Mouse (Mus musculus): ENCODE measurements around the gene Slc25a34. TPM values are rescaled to one million over a fixed set of nuclear protein-coding genes. Genes with fewer than 3 reads are reported as not detected.

Gene Slc25a34
- polyA plus RNA-seq, 1 experiment = not detected

GRCm38 (mm10) chr4:141623037-141623436, 584 bp downstream of the Slc25a34 start:
- TF ChIP-seq GATA1 (IDR thresholded peaks at IDR 0.05; ENCODE audit: low read length) (no peak), TAL1 (IDR thresholded peaks at IDR 0.05; ENCODE audit: low read length) (no peak)
- peaks cover 6% of the 10 kb centered on the region for H3K4me1 ChIP-seq (ENCODE audit: control insufficient read depth)
- no peaks in the 10 kb centered on the region for H3K27me3 ChIP-seq (ENCODE audit: control insufficient read depth)
- H3K4me3 ChIP-seq (replicated peaks) = no peak overlapping the region
- peaks cover 13% of the 10 kb centered on the region for H3K36me3 ChIP-seq (ENCODE audit: control insufficient read depth)
- H3K9me3 ChIP-seq (ENCODE audit: control insufficient read depth, low read length) = no peaks in the 10 kb centered on the region

GRCm38 (mm10) chr4:141622580-141622979, 1.0 kb downstream of the Slc25a34 start:
- Histone ChIP-seq H3K4me1 (ENCODE audit: control insufficient read depth) (peaks cover 11% of the 10 kb centered on the region), H3K4me3 (replicated peaks) (no peak overlapping the region), H3K36me3 (ENCODE audit: control insufficient read depth) (peaks cover 9% of the 10 kb centered on the region), H3K9me3 (ENCODE audit: control insufficient read depth, low read length) (no peaks in the 10 kb centered on the region), H3K27me3 (ENCODE audit: control insufficient read depth) (peaks cover 3% of the 10 kb centered on the region)
- TF ChIP-seq GATA1 (IDR thresholded peaks at IDR 0.05; ENCODE audit: low read length) = no peak
- no peak for TF ChIP-seq TAL1 (IDR thresholded peaks at IDR 0.05; ENCODE audit: low read length)

- Histone ChIP-seq H3K4me1 (ENCODE audit: control insufficient read depth) (peaks cover 16% of the 10 kb centered on the region), H3K4me3 (replicated peaks) (no peak overlapping the region), H3K36me3 (ENCODE audit: control insufficient read depth) (peaks cover 8% of the 10 kb centered on the region), H3K9me3 (ENCODE audit: control insufficient read depth, low read length) (no peaks in the 10 kb centered on the region), H3K27me3 (ENCODE audit: control insufficient read depth) (peaks cover 8% of the 10 kb centered on the region)
- TF ChIP-seq GATA1 (IDR thresholded peaks at IDR 0.05; ENCODE audit: low read length) (no peak), TAL1 (IDR thresholded peaks at IDR 0.05; ENCODE audit: low read length) (no peak)
Measured at GRCm38 (mm10) chr4:141622091-141622490, 1.5 kb downstream of the Slc25a34 start.

GRCm38 (mm10) chr4:141621297-141621696, 2.3 kb downstream of the Slc25a34 start:
- H3K9me3 ChIP-seq (ENCODE audit: control insufficient read depth, low read length) = no peaks in the 10 kb centered on the region
- H3K27me3 ChIP-seq (ENCODE audit: control insufficient read depth) = peaks cover 8% of the 10 kb centered on the region
- H3K4me1 ChIP-seq (ENCODE audit: control insufficient read depth) = peaks cover 17% of the 10 kb centered on the region
- H3K4me3 ChIP-seq (replicated peaks) = no peak overlapping the region
- TF ChIP-seq TAL1 (IDR thresholded peaks at IDR 0.05; ENCODE audit: low read length) (no peak), GATA1 (IDR thresholded peaks at IDR 0.05; ENCODE audit: low read length) (no peak)
- H3K36me3 ChIP-seq (ENCODE audit: control insufficient read depth) = peaks cover 2% of the 10 kb centered on the region

GRCm38 (mm10) chr4:141619299-141619883, 4.2 kb downstream of the Slc25a34 start:
- peaks cover 17% of the 10 kb centered on the region for H3K4me1 ChIP-seq (ENCODE audit: control insufficient read depth)
- TF ChIP-seq TAL1 (IDR thresholded peaks at IDR 0.05; ENCODE audit: low read length) (no peak), GATA1 (IDR thresholded peaks at IDR 0.05; ENCODE audit: low read length) (no peak)
- no peaks in the 10 kb centered on the region for H3K36me3 ChIP-seq (ENCODE audit: control insufficient read depth)
- H3K27me3 ChIP-seq (ENCODE audit: control insufficient read depth) = peaks cover 8% of the 10 kb centered on the region
- H3K4me3 ChIP-seq (replicated peaks) = no peak overlapping the region
- H3K9me3 ChIP-seq (ENCODE audit: control insufficient read depth, low read length) = no peaks in the 10 kb centered on the region

- no peaks in the 10 kb centered on the region for H3K9me3 ChIP-seq (ENCODE audit: control insufficient read depth, low read length)
- TF ChIP-seq GATA1 (IDR thresholded peaks at IDR 0.05; ENCODE audit: low read length) (no peak), TAL1 (IDR thresholded peaks at IDR 0.05; ENCODE audit: low read length) (no peak)
- H3K4me3 ChIP-seq (replicated peaks) = peak within 1 kb of the TSS; percentile 55
- no peaks in the 10 kb centered on the region for H3K36me3 ChIP-seq (ENCODE audit: control insufficient read depth)
- peaks cover 17% of the 10 kb centered on the region for H3K4me1 ChIP-seq (ENCODE audit: control insufficient read depth)
- peaks cover 8% of the 10 kb centered on the region for H3K27me3 ChIP-seq (ENCODE audit: control insufficient read depth)
Measured at GRCm38 (mm10) chr4:141618565-141619243, 4.9 kb downstream of the Slc25a34 start, which contains the start of gene Tmem82. TSS of gene Tmem82 (minus strand) at chr4:141618633.

GRCm38 (mm10) chr4:141617863-141618564, 5.6 kb downstream of the Slc25a34 start:
- no peaks in the 10 kb centered on the region for H3K36me3 ChIP-seq (ENCODE audit: control insufficient read depth)
- no peaks in the 10 kb centered on the region for H3K9me3 ChIP-seq (ENCODE audit: control insufficient read depth, low read length)
- H3K27me3 ChIP-seq (ENCODE audit: control insufficient read depth) = peaks cover 8% of the 10 kb centered on the region
- peak overlapping the region; percentile 55 for H3K4me3 ChIP-seq (replicated peaks)
- no peak for TF ChIP-seq GATA1 (IDR thresholded peaks at IDR 0.05; ENCODE audit: low read length)
- TF ChIP-seq TAL1 (IDR thresholded peaks at IDR 0.05; ENCODE audit: low read length) = no peak
- H3K4me1 ChIP-seq (ENCODE audit: control insufficient read depth) = peaks cover 17% of the 10 kb centered on the region

GRCm38 (mm10) chr4:141617299-141617698, 6.3 kb downstream of the Slc25a34 start:
- H3K4me1 ChIP-seq (ENCODE audit: control insufficient read depth) = peaks cover 17% of the 10 kb centered on the region
- no peaks in the 10 kb centered on the region for H3K36me3 ChIP-seq (ENCODE audit: control insufficient read depth)
- TF ChIP-seq GATA1 (IDR thresholded peaks at IDR 0.05; ENCODE audit: low read length) (no peak), TAL1 (IDR thresholded peaks at IDR 0.05; ENCODE audit: low read length) (no peak)
- peaks cover 8% of the 10 kb centered on the region for H3K27me3 ChIP-seq (ENCODE audit: control insufficient read depth)
- no peaks in the 10 kb centered on the region for H3K9me3 ChIP-seq (ENCODE audit: control insufficient read depth, low read length)
- peak overlapping the region; percentile 55 for H3K4me3 ChIP-seq (replicated peaks)

- peaks cover 17% of the 10 kb centered on the region for H3K4me1 ChIP-seq (ENCODE audit: control insufficient read depth)
- H3K36me3 ChIP-seq (ENCODE audit: control insufficient read depth) = no peaks in the 10 kb centered on the region
- TF ChIP-seq GATA1 (IDR thresholded peaks at IDR 0.05; ENCODE audit: low read length) (no peak), TAL1 (IDR thresholded peaks at IDR 0.05; ENCODE audit: low read length) (no peak)
- H3K9me3 ChIP-seq (ENCODE audit: control insufficient read depth, low read length) = no peaks in the 10 kb centered on the region
- H3K4me3 ChIP-seq (replicated peaks) = no peak overlapping the region
- H3K27me3 ChIP-seq (ENCODE audit: control insufficient read depth) = peaks cover 8% of the 10 kb centered on the region
Measured at GRCm38 (mm10) chr4:141616811-141617210, 6.8 kb downstream of the Slc25a34 start.
